Mouse (Mus musculus) erythroblast, embryonic 14.5 days (primary cell): ENCODE measurements around the gene Pcp4l1. TPM values are rescaled to one million over a fixed set of nuclear protein-coding genes. Genes with fewer than 3 reads are reported as not detected.

Experiments used
- H3K27me3 ChIP-seq: 2 replicates; pipeline ENCODE4 v1.6.1; 2012; ENCODE audit warnings: inconsistent platforms; ENCODE audit not compliant: control insufficient read depth
- H3K36me3 ChIP-seq: 2 replicates; pipeline ENCODE4 v1.6.1; 2012; ENCODE audit warnings: mild to moderate bottlenecking, inconsistent platforms; ENCODE audit not compliant: control insufficient read depth
- H3K4me1 ChIP-seq: 2 replicates; pipeline ENCODE4 v1.6.1; 2012; ENCODE audit warnings: inconsistent platforms; ENCODE audit not compliant: control insufficient read depth
- H3K4me3 ChIP-seq: replicated peaks from 2 replicates; pipeline ENCODE3; 2012; ENCODE audit warnings: moderate library complexity, mild to moderate bottlenecking, inconsistent platforms
- H3K9me3 ChIP-seq: 2 replicates; pipeline ENCODE4 v1.6.1; 2012; ENCODE audit warnings: low read length, inconsistent platforms, mixed read lengths; ENCODE audit not compliant: control insufficient read depth
- GATA1 ChIP-seq: IDR thresholded peaks from 2 replicates; pipeline ENCODE4 v1.6.1; 2012; ENCODE audit warnings: low read length, inconsistent platforms, mixed read lengths
- TAL1 ChIP-seq: IDR thresholded peaks from 3 replicates; pipeline ENCODE4 v1.6.1; 2012; ENCODE audit warnings: low read length, inconsistent platforms, mixed read lengths
- polyA plus RNA-seq: library from polyadenylated mRNA; stranded (reverse); fragments of >175 nt; gene quantifications from 2 replicates; pipeline ENCODE4 v1.2.3, GENCODE M21; 2012

The Pcp4l1 gene
- polyA plus RNA-seq, 1 experiment: not detected

GRCm38 (mm10) chr1:171223168-171223567, 27.1 kb upstream of the Pcp4l1 start:
- peaks cover 21% of the 10 kb centered on the region for H3K36me3 ChIP-seq
- H3K4me3 ChIP-seq: peak overlapping the region; percentile 79
- TF ChIP-seq TAL1 (no peak), GATA1 (no peak)
- H3K27me3 ChIP-seq: no peaks in the 10 kb centered on the region; the same call in 1 of the 2 replicates
- H3K9me3 ChIP-seq: no peaks in the 10 kb centered on the region
- H3K4me1 ChIP-seq: peaks cover 27% of the 10 kb centered on the region

GRCm38 (mm10) chr1:171222238-171223155, 26.4 kb upstream of the Pcp4l1 start, which contains the start of gene Tomm40l:
Gene Tomm40l (minus strand): TSS chr1:171222514.
- peaks cover 27% of the 10 kb centered on the region for H3K4me1 ChIP-seq
- TF ChIP-seq TAL1 (no peak), GATA1 (no peak)
- peak within 1 kb of the TSS; percentile 79 for H3K4me3 ChIP-seq
- H3K27me3 ChIP-seq: no peaks in the 10 kb centered on the region; the same call in 1 of the 2 replicates
- peaks cover 24% of the 10 kb centered on the region for H3K36me3 ChIP-seq
- H3K9me3 ChIP-seq: no peaks in the 10 kb centered on the region

- H3K4me3 ChIP-seq: peak overlapping the region; percentile 79
- no peak for TF ChIP-seq TAL1
- no peak for TF ChIP-seq GATA1
- peaks cover 36% of the 10 kb centered on the region for H3K4me1 ChIP-seq
- H3K27me3 ChIP-seq: no peaks in the 10 kb centered on the region; the same call in 1 of the 2 replicates
- H3K9me3 ChIP-seq: no peaks in the 10 kb centered on the region
- H3K36me3 ChIP-seq: peaks cover 24% of the 10 kb centered on the region
These were observed 25.5 kb upstream of the Pcp4l1 start for GRCm38 (mm10) chr1:171221281-171222193.

- Histone ChIP-seq H3K36me3 (peaks cover 24% of the 10 kb centered on the region), H3K4me1 (peaks cover 42% of the 10 kb centered on the region), H3K4me3 (peak overlapping the region; percentile 79), H3K9me3 (no peaks in the 10 kb centered on the region), H3K27me3 (no peaks in the 10 kb centered on the region; the same call in 1 of the 2 replicates)
- TF ChIP-seq GATA1 (no peak), TAL1 (no peak)
These were observed 24.8 kb upstream of the Pcp4l1 start for GRCm38 (mm10) chr1:171220871-171221270.

- Histone ChIP-seq H3K27me3 (0 out of 2 replicates have a peak, but pooled peaks cover 2% of the 10 kb centered on the region), H3K4me1 (peaks cover 26% of the 10 kb centered on the region), H3K9me3 (no peaks in the 10 kb centered on the region), H3K36me3 (peaks cover 24% of the 10 kb centered on the region), H3K4me3 (no peak overlapping the region)
- TF ChIP-seq GATA1 (no peak), TAL1 (no peak)
These were observed 20.3 kb upstream of the Pcp4l1 start for GRCm38 (mm10) chr1:171216241-171216955.

- peaks cover 8% of the 10 kb centered on the region for H3K36me3 ChIP-seq
These were observed 17.9 kb upstream of the Pcp4l1 start, which contains the start of gene Nr1i3 for GRCm38 (mm10) chr1:171213801-171214496. Gene Nr1i3 (plus strand): TSS chr1:171213970.

GRCm38 (mm10) chr1:171212854-171213253, 16.8 kb upstream of the Pcp4l1 start:
- H3K4me3 ChIP-seq: no peak overlapping the region
- peaks cover 4% of the 10 kb centered on the region; the same call in 1 of the 2 replicates for H3K9me3 ChIP-seq
- H3K4me1 ChIP-seq: peaks cover 17% of the 10 kb centered on the region
- 0 out of 2 replicates have a peak, but pooled peaks cover 2% of the 10 kb centered on the region for H3K27me3 ChIP-seq
- peaks cover 3% of the 10 kb centered on the region for H3K36me3 ChIP-seq
- TF ChIP-seq TAL1 (no peak), GATA1 (no peak)

More at GRCm38 (mm10) chr1:171213801-171214496, 17.9 kb upstream of the Pcp4l1 start, which contains the start of gene Nr1i3:
- Histone ChIP-seq H3K27me3 (0 out of 2 replicates have a peak, but pooled peaks cover 2% of the 10 kb centered on the region), H3K4me3 (no peak within 1 kb of the TSS), H3K4me1 (peaks cover 17% of the 10 kb centered on the region), H3K9me3 (no peaks in the 10 kb centered on the region)
- no peak for TF ChIP-seq TAL1
- no peak for TF ChIP-seq GATA1
